Mouse (Mus musculus) limb, embryonic 13.5 days (tissue): ENCODE data around the gene Scgb1b20. TPM values are rescaled to one million over a fixed set of nuclear protein-coding genes. Genes with fewer than 3 reads are reported as not detected.
"Not testable (repeated sequence)": the region's sequence is repeated elsewhere in the genome, so short reads cannot be mapped to it uniquely, and the experiment has no call there.

ENCODE experiments used
- ATAC-seq: fragments of 200-750 bp; cut with Nextera tagmentation; 2 replicates; pipeline ENCODE4 v1.8.0; 2017; ENCODE audit warnings: low read depth, moderate number of reproducible peaks, moderate TSS enrichment; ENCODE audit not compliant: low FRiP score
- H3K27ac ChIP-seq: fragments of 300-500 bp; sonication (generic); 2 replicates; pipeline ENCODE4 v1.5.1; 2015; ENCODE audit warnings: inconsistent platforms, mild to moderate bottlenecking, moderate library complexity
- H3K27me3 ChIP-seq: fragments of 300-500 bp; sonication (generic); 2 replicates; pipeline ENCODE4 v1.6.1; 2015; ENCODE audit warnings: mild to moderate bottlenecking, inconsistent platforms
- H3K36me3 ChIP-seq: fragments of 300-500 bp; sonication (generic); 2 replicates; pipeline ENCODE4 v1.6.1; 2015; ENCODE audit warnings: inconsistent platforms, mild to moderate bottlenecking, moderate library complexity
- H3K4me1 ChIP-seq: fragments of 300-500 bp; sonication (generic); 2 replicates; pipeline ENCODE4 v1.6.1; 2015; ENCODE audit warnings: inconsistent platforms
- H3K4me2 ChIP-seq: fragments of 300-500 bp; sonication (generic); replicated peaks from 2 replicates; pipeline ENCODE4 v1.6.1; 2015; ENCODE audit warnings: inconsistent platforms, mild to moderate bottlenecking, moderate library complexity
- H3K4me3 ChIP-seq: fragments of 300-500 bp; sonication (generic); 2 replicates; pipeline ENCODE4 v1.5.1; 2015; ENCODE audit warnings: moderate library complexity, mild to moderate bottlenecking, inconsistent platforms
- H3K9ac ChIP-seq: fragments of 300-500 bp; sonication (generic); 2 replicates; pipeline ENCODE4 v1.6.1; 2015; ENCODE audit warnings: mild to moderate bottlenecking, inconsistent platforms
- H3K9me3 ChIP-seq: fragments of 300-500 bp; sonication (generic); 2 replicates; pipeline ENCODE4 v1.6.1; 2016; ENCODE audit warnings: inconsistent platforms
- WGBS: fragments of 180-500 bp; shearing (Covaris S2); methylation state at CpG from one replicate; pipeline ENCODE4 v1.1.7; 2015; 5-methylcytosine and 5-hydroxymethylcytosine counted together
- polyA plus RNA-seq: library from polyadenylated mRNA; unstranded; fragments of >200 nt; fragmentation: Nextera tagmentation; extraction: Ambion mirVana; gene quantifications from 2 replicates; pipeline ENCODE4 v1.2.1, GENCODE M21; 2015

Scgb1b20 gene
- not detected in 2 replicates for polyA plus RNA-seq

GRCm38 (mm10) chr7:33372934-33373333 lies at the start of gene Scgb1b20:
Gene Scgb1b20 (plus strand): TSS chr7:33373234.
- not testable (repeated sequence) for H3K27me3 ChIP-seq, H3K9me3 ChIP-seq, H3K9ac ChIP-seq, H3K4me3 ChIP-seq, H3K36me3 ChIP-seq, ATAC-seq, H3K27ac ChIP-seq, H3K4me1 ChIP-seq, H3K4me2 ChIP-seq
- WGBS = 74% methylated on average over 4 of the region's 4 CpGs

GRCm38 (mm10) chr7:33366222-33366621 lies 6.8 kb upstream of the Scgb1b20 start, which contains the start of gene Scgb2b20:
Gene Scgb2b20 (minus strand): TSS chr7:33366322.
- not testable (repeated sequence) for H3K4me1 ChIP-seq, H3K9ac ChIP-seq, H3K9me3 ChIP-seq, ATAC-seq, H3K27ac ChIP-seq, H3K4me3 ChIP-seq, H3K27me3 ChIP-seq, H3K4me2 ChIP-seq, H3K36me3 ChIP-seq
- WGBS = 81% methylated on average over 2 of the region's 2 CpGs

GRCm38 (mm10) chr7:33399749-33400148 lies 26.7 kb downstream of the Scgb1b20 start:
- H3K27me3 ChIP-seq, H3K4me2 ChIP-seq, H3K4me1 ChIP-seq, H3K36me3 ChIP-seq, H3K27ac ChIP-seq, ATAC-seq, H3K9ac ChIP-seq, H3K4me3 ChIP-seq: not testable (repeated sequence)
- H3K9me3 ChIP-seq = peaks cover 24% of the 10 kb centered on the region

- Histone ChIP-seq H3K27me3 (no peaks in the 10 kb centered on the region), H3K36me3 (no peaks in the 10 kb centered on the region), H3K9me3 (peaks cover 24% of the 10 kb centered on the region), H3K4me1 (no peaks in the 10 kb centered on the region), H3K4me3 (no peak overlapping the region), H3K9ac (no peak overlapping the region), H3K4me2 (no peak overlapping the region), H3K27ac (no peak overlapping the region)
- WGBS = 93% methylated on average over 1 of the region's 1 CpGs
- ATAC-seq = no peak
Observed at GRCm38 (mm10) chr7:33401650-33402049, 28.6 kb downstream of the Scgb1b20 start.

- not testable (repeated sequence) for H3K36me3 ChIP-seq, H3K4me1 ChIP-seq, H3K4me2 ChIP-seq, H3K9ac ChIP-seq, ATAC-seq, H3K27ac ChIP-seq, H3K4me3 ChIP-seq, H3K27me3 ChIP-seq, H3K9me3 ChIP-seq
- WGBS = 48% methylated on average over 1 of the region's 1 CpGs
Observed at GRCm38 (mm10) chr7:33409681-33410080, 36.6 kb downstream of the Scgb1b20 start.

Other genes starting within 250 kb of the Scgb1b20 start
- gene Scgb2b18, start 199.4 kb upstream of the Scgb1b20 start, polyA plus RNA-seq = not detected in 2 replicates
- gene Scgb1b18, start 187.7 kb upstream of the Scgb1b20 start, polyA plus RNA-seq = not detected in 2 replicates
- gene Scgb2b19, start 92.9 kb upstream of the Scgb1b20 start, polyA plus RNA-seq = not detected in 2 replicates
- gene Scgb1b19, start 85.9 kb upstream of the Scgb1b20 start, polyA plus RNA-seq = not detected in 2 replicates
- not detected in 2 replicates for gene Scgb2b20, start 6.9 kb upstream of the Scgb1b20 start, polyA plus RNA-seq
- not detected in 2 replicates for gene Scgb2b21, start 147.2 kb downstream of the Scgb1b20 start, polyA plus RNA-seq